Mouse (Mus musculus) natural killer cell, adult 2 months (primary cell): ENCODE measurements around the gene Map4k5.

Experiments
- DNase-seq, 2 experiments: peaks; one replicate each; pipeline ENCODE4 v3.0.0; 2022; ENCODE audit warnings: low spot score in 2 of 2

The Map4k5 gene

DNA sequence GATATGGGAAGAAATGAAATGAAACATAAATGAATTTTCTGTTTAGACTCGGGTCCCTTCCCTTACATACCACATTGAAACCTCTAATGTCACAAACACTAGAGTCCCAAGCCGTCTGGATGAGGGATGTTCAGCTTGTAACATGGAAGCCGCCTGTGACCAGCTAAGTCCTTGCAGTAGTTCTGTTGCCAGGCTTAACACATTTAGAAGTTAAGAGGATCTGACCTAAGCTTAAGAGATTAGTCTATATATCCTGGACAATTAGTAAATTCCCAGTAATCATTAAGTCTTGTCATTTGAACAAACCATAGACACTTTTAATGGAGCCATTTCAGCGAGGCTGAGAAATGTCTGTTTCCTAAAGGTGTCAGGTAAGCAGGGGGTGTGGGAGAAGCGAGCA, 137.0 kb downstream of the Map4k5 start:
- DNase-seq: no peak

DNA sequence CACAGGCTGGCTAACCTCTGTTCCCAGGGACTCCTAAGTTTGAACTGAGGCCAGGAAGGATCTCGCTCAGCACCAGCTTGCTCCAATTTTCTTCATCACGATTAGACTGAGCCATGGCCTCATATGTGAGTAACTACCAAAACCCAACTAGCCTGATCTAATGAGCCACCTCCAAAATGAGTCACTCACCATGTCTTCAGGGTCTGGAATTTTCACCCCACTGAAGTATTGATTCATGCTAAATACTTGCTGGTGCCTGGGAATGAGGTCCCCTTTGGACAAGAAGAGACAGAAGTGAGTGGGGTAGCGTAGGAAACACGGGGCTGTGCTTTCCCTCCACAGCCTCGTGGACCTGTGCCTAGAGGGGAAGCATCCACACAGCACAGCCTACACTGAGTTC, 139.1 kb downstream of the Map4k5 start:
- DNase-seq: no peak
